Mouse (Mus musculus) brown adipose tissue, adult 24 weeks (tissue): Measurements from ENCODE around the gene Pdcd1lg2. TPM values are rescaled to one million over a fixed set of nuclear protein-coding genes. Genes with fewer than 3 reads are reported as not detected.

ENCODE experiments used
- H3K27ac ChIP-seq: fragments of 200-500 bp; replicated peaks from 2 replicates; pipeline ENCODE4 v1.5.1; 2012; ENCODE audit warnings: low read depth, mild to moderate bottlenecking, low read length
- H3K4me1 ChIP-seq: fragments of 200-500 bp; 2 replicates; pipeline ENCODE4 v1.6.1; 2012; ENCODE audit warnings: low read length, mixed read lengths; ENCODE audit not compliant: control insufficient read depth, insufficient read depth, insufficient read length
- H3K4me3 ChIP-seq: fragments of 200-500 bp; 2 replicates; pipeline ENCODE4 v1.5.1; 2012; ENCODE audit warnings: low read depth, mild to moderate bottlenecking, low read length, moderate library complexity; ENCODE audit not compliant: insufficient read depth
- polyA plus RNA-seq: library from polyadenylated mRNA; stranded (reverse); fragments of >200 nt; gene quantifications from 2 replicates; pipeline ENCODE4 v1.2.4, GENCODE M21; 2012; ENCODE audit not compliant: missing spikeins, insufficient read depth, insufficient read length

Pdcd1lg2 gene
- polyA plus RNA-seq, 1 experiment: not detected

DNA sequence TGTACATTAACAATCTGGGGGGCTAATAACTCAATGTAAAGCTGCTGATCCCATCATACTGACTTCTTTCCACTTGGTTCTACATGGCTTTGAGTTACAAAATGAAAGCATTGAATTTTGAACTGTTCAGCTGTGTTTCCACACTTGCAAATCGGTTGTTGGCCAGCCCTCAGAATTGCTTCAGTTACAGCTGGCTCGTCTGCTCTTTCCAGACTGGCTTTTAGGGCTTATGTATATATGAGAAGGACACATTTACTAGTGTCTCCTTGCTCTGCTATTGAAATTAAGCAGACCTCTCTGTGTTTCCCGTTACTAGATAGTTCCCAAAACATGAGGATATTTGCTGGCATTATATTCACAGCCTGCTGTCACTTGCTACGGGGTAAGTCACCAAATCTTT, 38.6 kb upstream of the Pdcd1lg2 start:
- peaks cover 13% of the 10 kb centered on the region for H3K4me1 ChIP-seq
- peak overlapping the region; percentile 72 for H3K4me3 ChIP-seq
- peak overlapping the region; percentile 95 for H3K27ac ChIP-seq

DNA sequence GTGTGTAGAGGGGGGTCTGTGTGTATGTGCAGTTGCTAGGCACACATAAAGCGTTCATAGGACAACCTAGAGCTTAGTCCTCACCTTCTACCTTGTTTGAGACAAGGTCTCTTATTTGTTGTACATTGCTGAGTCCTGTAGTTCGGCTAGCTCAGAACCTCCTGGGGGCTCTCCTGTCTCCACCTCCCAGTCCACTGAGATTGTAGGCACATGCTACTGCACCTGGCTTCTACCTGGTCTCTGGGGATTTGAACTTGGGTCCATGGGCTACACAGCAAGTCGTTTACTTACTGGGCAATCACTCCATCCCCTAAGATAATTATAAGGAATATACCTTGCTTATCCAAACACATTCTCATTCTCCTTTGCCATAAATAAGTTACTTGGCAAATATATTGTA, 38.1 kb upstream of the Pdcd1lg2 start:
- Histone ChIP-seq H3K4me3 (peak overlapping the region; percentile 72), H3K27ac (peak overlapping the region; percentile 95), H3K4me1 (peaks cover 13% of the 10 kb centered on the region)

GRCm38 (mm10) chr19:29373438-29373837, 37.3 kb upstream of the Pdcd1lg2 start:
- Histone ChIP-seq H3K4me1 (peaks cover 13% of the 10 kb centered on the region), H3K27ac (peak overlapping the region; percentile 57), H3K4me3 (peak overlapping the region; percentile 53)

DNA sequence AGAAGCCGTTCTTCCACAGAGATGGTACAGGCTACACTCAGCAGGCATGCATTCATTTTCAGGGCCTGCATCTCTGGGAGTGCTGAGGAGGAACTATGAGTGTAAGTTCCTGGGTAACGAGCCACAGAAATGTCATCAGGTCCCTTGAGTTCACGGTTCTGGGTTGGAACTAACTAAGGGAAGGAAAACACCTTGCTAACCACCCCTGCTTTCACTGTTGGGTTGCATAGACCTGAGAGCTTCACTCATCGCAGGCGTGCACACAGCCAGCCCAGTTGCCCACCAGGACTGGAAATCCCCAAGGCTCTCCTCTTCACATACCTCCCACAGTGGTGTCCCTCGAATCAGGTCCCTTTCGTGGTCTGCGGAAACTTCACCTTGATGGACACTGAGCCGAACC, 35.8 kb upstream of the Pdcd1lg2 start:
- peaks cover 13% of the 10 kb centered on the region for H3K4me1 ChIP-seq
- 0 out of 2 replicates have a peak overlapping the region, but pooled peaks have one; percentile 1 for H3K27ac ChIP-seq
- peak overlapping the region; percentile 19 for H3K4me3 ChIP-seq

DNA sequence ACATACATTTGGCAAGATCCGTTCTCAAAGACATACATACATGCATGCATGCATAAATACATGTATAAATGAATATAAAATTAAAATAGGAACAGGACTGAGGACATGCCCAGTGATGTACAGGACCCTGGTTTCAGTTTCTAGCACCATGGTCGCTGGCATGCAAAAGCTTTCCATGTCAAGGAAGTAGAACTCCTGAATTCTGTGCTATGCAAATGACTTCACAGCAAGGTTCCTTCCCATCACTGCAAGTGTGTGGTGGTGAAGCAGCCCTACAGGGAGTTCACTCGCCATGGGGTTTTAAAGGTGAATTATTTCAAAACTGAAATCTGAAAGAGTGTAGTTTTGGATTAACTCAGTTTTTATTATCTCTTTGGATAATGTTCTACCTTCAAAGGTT, 34.3 kb upstream of the Pdcd1lg2 start:
- Histone ChIP-seq H3K4me1 (peaks cover 11% of the 10 kb centered on the region), H3K27ac (no peak overlapping the region), H3K4me3 (no peak overlapping the region)

DNA sequence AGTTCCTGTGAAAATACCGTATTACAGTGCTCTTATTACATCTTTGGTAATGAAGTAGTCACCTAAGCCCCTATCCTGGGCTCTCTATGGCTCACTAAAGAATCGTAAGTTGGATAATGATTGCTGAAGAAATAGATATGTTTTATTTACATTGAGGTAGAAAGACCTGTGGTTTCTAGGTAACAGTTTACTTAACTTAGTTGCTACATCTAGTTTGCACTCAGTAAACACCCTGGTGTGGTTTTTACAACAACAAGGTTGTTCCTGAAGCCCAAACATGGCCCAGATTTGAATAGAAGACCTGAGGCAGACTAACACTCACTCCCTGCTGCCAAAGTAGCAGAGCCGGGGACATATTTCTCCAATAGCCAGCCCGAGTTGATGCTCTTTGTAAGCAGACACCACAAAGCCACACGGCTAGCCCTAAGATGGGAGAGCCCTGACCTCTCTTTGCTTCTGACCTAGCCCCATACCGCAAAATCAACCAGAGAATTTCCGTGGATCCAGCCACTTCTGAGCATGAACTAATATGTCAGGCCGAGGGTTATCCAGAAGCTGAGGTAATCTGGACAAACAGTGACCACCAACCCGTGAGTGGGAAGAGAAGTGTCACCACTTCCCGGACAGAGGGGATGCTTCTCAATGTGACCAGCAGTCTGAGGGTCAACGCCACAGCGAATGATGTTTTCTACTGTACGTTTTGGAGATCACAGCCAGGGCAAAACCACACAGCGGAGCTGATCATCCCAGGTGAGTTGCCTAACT, 30.7 kb upstream of the Pdcd1lg2 start:
- Histone ChIP-seq H3K27ac (0 out of 2 replicates have a peak overlapping the region, but pooled peaks have one; percentile 5), H3K4me3 (no peak overlapping the region), H3K4me1 (peaks cover 5% of the 10 kb centered on the region; the same call in 1 of the 2 replicates)

GRCm38 (mm10) chr19:29383368-29383767, 27.4 kb upstream of the Pdcd1lg2 start:
- Histone ChIP-seq H3K4me3 (no peak overlapping the region), H3K4me1 (no peaks in the 10 kb centered on the region), H3K27ac (no peak overlapping the region)

DNA sequence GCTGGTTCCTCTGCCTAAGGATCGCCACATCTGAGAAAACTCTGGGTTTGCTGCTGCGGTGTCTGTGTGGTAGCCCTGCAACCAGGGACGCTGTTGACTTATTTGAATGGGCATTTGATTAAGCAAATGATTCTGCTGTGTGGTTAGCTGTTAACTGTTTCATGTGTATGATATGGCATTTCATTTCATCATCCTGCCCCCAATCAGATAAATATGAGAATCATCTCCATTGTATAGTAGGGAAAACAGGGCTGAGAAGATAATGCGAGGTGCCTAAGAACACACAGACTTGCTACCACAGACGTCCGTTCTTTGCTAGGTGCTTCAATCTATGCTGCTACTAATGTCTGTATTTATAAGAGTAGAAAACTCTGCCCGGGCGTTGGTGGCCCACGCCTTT, 26.3 kb upstream of the Pdcd1lg2 start:
- H3K27ac ChIP-seq: no peak overlapping the region; the same call in 1 of the 2 replicates
- H3K4me1 ChIP-seq: no peaks in the 10 kb centered on the region
- H3K4me3 ChIP-seq: no peak overlapping the region

GRCm38 (mm10) chr19:29384994-29385393, 25.7 kb upstream of the Pdcd1lg2 start:
- no peaks in the 10 kb centered on the region for H3K4me1 ChIP-seq
- H3K4me3 ChIP-seq: no peak overlapping the region

DNA sequence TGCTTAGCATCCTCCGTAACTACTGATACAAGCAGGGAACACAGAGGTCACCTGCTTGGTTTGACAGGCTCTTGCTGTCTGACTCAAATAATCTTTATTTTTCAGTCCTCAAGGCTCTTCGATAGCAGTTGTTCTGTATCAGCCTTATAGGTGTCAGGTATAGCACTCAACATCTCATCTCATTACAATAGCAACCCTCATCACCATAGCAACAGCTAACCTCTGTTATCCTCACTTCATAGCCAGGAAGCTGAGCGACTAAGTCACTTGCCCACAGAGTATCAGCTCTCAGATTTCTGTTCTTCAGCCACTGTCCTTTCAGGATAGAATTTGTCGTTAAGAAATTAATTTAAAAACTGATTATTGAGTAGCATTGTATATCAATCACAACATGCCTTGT, 24.9 kb upstream of the Pdcd1lg2 start:
- H3K27ac ChIP-seq: no peak overlapping the region
- H3K4me1 ChIP-seq: 0 out of 2 replicates have a peak, but pooled peaks cover 2% of the 10 kb centered on the region
- no peak overlapping the region for H3K4me3 ChIP-seq

More at GRCm38 (mm10) chr19:29384994-29385393, 25.7 kb upstream of the Pdcd1lg2 start:
- no peak overlapping the region for H3K27ac ChIP-seq

DNA sequence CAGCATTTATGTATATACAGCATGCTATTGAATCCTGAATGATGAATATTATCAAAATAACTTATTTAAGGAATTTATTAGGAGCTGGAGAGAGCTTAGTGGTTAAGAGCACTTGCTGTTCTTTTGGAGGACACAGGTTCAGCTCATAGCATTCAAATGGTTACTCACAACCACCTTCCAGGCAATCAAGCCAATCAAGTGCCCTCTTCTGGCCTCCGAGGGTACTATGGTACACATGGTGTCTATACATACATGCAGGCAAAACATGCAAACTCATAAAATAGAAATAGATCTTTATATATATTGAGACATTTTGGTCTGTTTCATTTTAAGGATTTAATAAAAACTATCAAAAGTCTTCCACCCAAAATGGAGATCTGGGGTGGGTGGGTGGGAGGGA, 21.9 kb upstream of the Pdcd1lg2 start:
- Histone ChIP-seq H3K27ac (no peak overlapping the region), H3K4me3 (no peak overlapping the region), H3K4me1 (peaks cover 3% of the 10 kb centered on the region; the same call in 1 of the 2 replicates)

- Histone ChIP-seq H3K27ac (peak overlapping the region; percentile 96), H3K4me3 (no peak overlapping the region), H3K4me1 (peaks cover 7% of the 10 kb centered on the region; the same call in 1 of the 2 replicates)
Observed at GRCm38 (mm10) chr19:29390483-29390882, 20.2 kb upstream of the Pdcd1lg2 start.

DNA sequence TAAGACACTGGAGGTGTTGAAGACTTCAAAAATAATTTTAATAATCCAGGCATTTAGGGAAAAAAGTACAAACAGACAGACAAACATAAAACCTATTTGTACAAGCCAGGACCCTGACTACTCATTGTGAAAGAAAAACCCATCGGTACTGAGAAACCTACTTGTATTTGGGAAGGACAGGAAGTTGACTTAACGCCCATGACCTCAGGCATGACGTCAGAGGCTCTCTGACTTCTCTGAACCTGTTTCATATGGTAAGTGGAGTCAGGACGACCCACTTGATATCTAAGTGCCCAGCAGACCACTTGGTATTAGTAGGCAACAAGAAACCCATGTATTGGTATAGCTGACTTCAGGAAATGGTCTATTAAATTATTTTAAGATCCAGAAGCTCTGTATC, 19.4 kb upstream of the Pdcd1lg2 start:
- Histone ChIP-seq H3K4me1 (peaks cover 7% of the 10 kb centered on the region; the same call in 1 of the 2 replicates), H3K4me3 (no peak overlapping the region), H3K27ac (peak overlapping the region; percentile 81)

- H3K4me3 ChIP-seq: no peak overlapping the region
- H3K27ac ChIP-seq: no peak overlapping the region
- H3K4me1 ChIP-seq: peaks cover 7% of the 10 kb centered on the region; the same call in 1 of the 2 replicates
Observed at GRCm38 (mm10) chr19:29393333-29393732, 17.4 kb upstream of the Pdcd1lg2 start.

DNA sequence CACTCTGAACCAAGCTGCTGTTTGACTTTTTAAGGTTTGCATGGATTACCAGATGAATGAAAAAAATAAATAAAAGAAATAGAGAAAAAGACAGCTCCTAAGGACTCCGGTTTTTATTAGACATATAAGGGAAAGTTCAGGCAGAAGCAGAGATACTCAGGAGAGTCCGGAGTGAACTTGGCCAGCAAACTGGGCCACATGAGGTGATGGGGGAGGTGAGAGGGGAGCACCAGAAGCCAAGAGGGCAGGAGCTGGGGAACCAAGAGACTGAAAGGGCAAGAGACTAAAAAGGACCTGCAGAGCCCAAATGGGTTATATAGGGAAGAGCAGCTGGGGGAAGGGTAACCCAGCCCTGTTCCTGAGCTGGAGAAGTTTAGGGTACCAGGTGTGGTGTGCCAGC, 16.0 kb upstream of the Pdcd1lg2 start:
- H3K27ac ChIP-seq: peak overlapping the region; percentile 93
- no peak overlapping the region for H3K4me3 ChIP-seq
- H3K4me1 ChIP-seq: peaks cover 7% of the 10 kb centered on the region; the same call in 1 of the 2 replicates

GRCm38 (mm10) chr19:29396353-29396752, 14.4 kb upstream of the Pdcd1lg2 start:
- Histone ChIP-seq H3K27ac (0 out of 2 replicates have a peak overlapping the region, but pooled peaks have one; percentile 55), H3K4me1 (peaks cover 5% of the 10 kb centered on the region; the same call in 1 of the 2 replicates), H3K4me3 (no peak overlapping the region)
